Mouse (Mus musculus) hindbrain, embryonic 16.5 days (tissue): Measurements from ENCODE around the gene Cntnap4. TPM values are rescaled to one million over a fixed set of nuclear protein-coding genes. Genes with fewer than 3 reads are reported as not detected.

ENCODE experiments used
- ATAC-seq: fragments of 200-750 bp; cut with Nextera tagmentation; 2 replicates; pipeline ENCODE4 v1.8.0; 2017; ENCODE audit warnings: moderate TSS enrichment, moderate library complexity
- H3K27ac ChIP-seq: fragments of 300-500 bp; sonication (generic); 2 replicates; pipeline ENCODE4 v1.5.1; 2014; ENCODE audit warnings: low read depth, mild to moderate bottlenecking, control low read depth, low read length, moderate library complexity
- H3K27me3 ChIP-seq: fragments of 300-500 bp; sonication (generic); replicated peaks from 2 replicates; pipeline ENCODE4 v1.6.1; 2014; ENCODE audit warnings: low read length; ENCODE audit not compliant: control insufficient read depth, insufficient read depth
- H3K36me3 ChIP-seq: fragments of 300-500 bp; sonication (generic); 2 replicates; pipeline ENCODE4 v1.6.1; 2014; ENCODE audit warnings: mild to moderate bottlenecking, low read length, moderate library complexity, mixed read lengths; ENCODE audit not compliant: control insufficient read depth, insufficient read depth
- H3K4me1 ChIP-seq: fragments of 300-500 bp; sonication (generic); 2 replicates; pipeline ENCODE4 v1.6.1; 2014; ENCODE audit warnings: low read depth, low read length; ENCODE audit not compliant: control insufficient read depth, insufficient read depth
- H3K4me2 ChIP-seq: fragments of 300-500 bp; sonication (generic); 2 replicates; pipeline ENCODE4 v1.6.1; 2014; ENCODE audit warnings: mild to moderate bottlenecking, low read length, control low read depth, moderate library complexity
- H3K4me3 ChIP-seq: fragments of 300-500 bp; sonication (generic); 2 replicates; pipeline ENCODE4 v1.5.1; 2014; ENCODE audit warnings: mild to moderate bottlenecking, low read length, control low read depth, moderate library complexity
- H3K9ac ChIP-seq: fragments of 300-500 bp; sonication (generic); 2 replicates; pipeline ENCODE4 v1.6.1; 2014; ENCODE audit warnings: low read depth, mild to moderate bottlenecking, control low read depth, low read length, moderate library complexity
- H3K9me3 ChIP-seq: fragments of 300-500 bp; sonication (generic); 2 replicates; pipeline ENCODE4 v1.6.1; 2014; ENCODE audit warnings: mild to moderate bottlenecking, low read length, moderate library complexity; ENCODE audit not compliant: control insufficient read depth
- WGBS: fragments of 180-500 bp; shearing (Covaris S2); extraction: QIAGEN DNeasy Blood & Tissue Kit; methylation state at CpG from one replicate; pipeline ENCODE4 v1.1.7; 2014; 5-methylcytosine and 5-hydroxymethylcytosine counted together
- polyA plus RNA-seq: library from polyadenylated mRNA; unstranded; fragments of >200 nt; fragmentation: Nextera tagmentation; extraction: Ambion mirVana; gene quantifications from 2 replicates; pipeline ENCODE4 v1.2.1, GENCODE M21; 2015

Cntnap4 gene
- 22.1 and 23.4 TPM in 2 replicates for polyA plus RNA-seq

- 1% methylated on average over 18 of the region's 18 CpGs for WGBS
- peak within 1 kb of the TSS; percentile 58 for H3K4me3 ChIP-seq
- peaks cover 3% of the 10 kb centered on the region for H3K4me1 ChIP-seq
- H3K36me3 ChIP-seq: no peaks in the 10 kb centered on the region
- no peaks in the 10 kb centered on the region for H3K9me3 ChIP-seq
- no peaks in the 10 kb centered on the region for H3K27me3 ChIP-seq
- H3K9ac ChIP-seq: peak within 1 kb of the TSS; percentile 75
- peak; percentile 93 for ATAC-seq
- peak within 1 kb of the TSS; percentile 66 for H3K4me2 ChIP-seq
- H3K27ac ChIP-seq: peak within 1 kb of the TSS; percentile 92
Observed at GRCm38 (mm10) chr8:112569471-112570141, at the start of gene Cntnap4. Cntnap4 (plus strand) TSS chr8:112570043.

GRCm38 (mm10) chr8:112557376-112557775, 12.5 kb upstream of the Cntnap4 start:
- Histone ChIP-seq H3K4me2 (no peak overlapping the region), H3K27me3 (no peaks in the 10 kb centered on the region), H3K9ac (no peak overlapping the region), H3K9me3 (no peaks in the 10 kb centered on the region), H3K36me3 (no peaks in the 10 kb centered on the region), H3K27ac (no peak overlapping the region), H3K4me1 (no peaks in the 10 kb centered on the region), H3K4me3 (no peak overlapping the region)
- 44% methylated on average over 4 of the region's 4 CpGs for WGBS
- ATAC-seq: no peak

GRCm38 (mm10) chr8:112570541-112570940, 698 bp downstream of the Cntnap4 start:
- Histone ChIP-seq H3K27me3 (no peaks in the 10 kb centered on the region), H3K4me1 (peaks cover 3% of the 10 kb centered on the region), H3K9me3 (no peaks in the 10 kb centered on the region), H3K4me2 (peak overlapping the region; percentile 66), H3K4me3 (peak overlapping the region; percentile 58), H3K27ac (peak overlapping the region; percentile 61), H3K9ac (peak overlapping the region; percentile 52), H3K36me3 (no peaks in the 10 kb centered on the region)
- no peak for ATAC-seq
- 7% methylated on average over 6 of the region's 6 CpGs for WGBS

GRCm38 (mm10) chr8:112571337-112571904, 1.6 kb downstream of the Cntnap4 start:
- no peaks in the 10 kb centered on the region for H3K36me3 ChIP-seq
- H3K27ac ChIP-seq: 0 out of 2 replicates have a peak overlapping the region, but pooled peaks have one; percentile 32
- no peaks in the 10 kb centered on the region for H3K9me3 ChIP-seq
- H3K4me1 ChIP-seq: peaks cover 3% of the 10 kb centered on the region
- ATAC-seq: peak; percentile 72
- peak overlapping the region; percentile 66 for H3K4me2 ChIP-seq
- H3K27me3 ChIP-seq: no peaks in the 10 kb centered on the region
- 15% methylated on average over 9 of the region's 9 CpGs for WGBS
- peak overlapping the region; percentile 33 for H3K9ac ChIP-seq
- H3K4me3 ChIP-seq: peak overlapping the region; percentile 58

GRCm38 (mm10) chr8:112581473-112581872, 11.6 kb downstream of the Cntnap4 start:
- H3K4me1 ChIP-seq: no peaks in the 10 kb centered on the region
- WGBS: 47% methylated on average over 6 of the region's 6 CpGs

GRCm38 (mm10) chr8:112583440-112583839, 13.6 kb downstream of the Cntnap4 start:
- Histone ChIP-seq H3K4me1 (no peaks in the 10 kb centered on the region), H3K9me3 (no peaks in the 10 kb centered on the region), H3K27me3 (no peaks in the 10 kb centered on the region), H3K36me3 (no peaks in the 10 kb centered on the region), H3K4me3 (no peak overlapping the region), H3K27ac (no peak overlapping the region), H3K9ac (no peak overlapping the region), H3K4me2 (no peak overlapping the region)
- no peak for ATAC-seq
- WGBS: 90% methylated on average over 2 of the region's 2 CpGs

More at GRCm38 (mm10) chr8:112581473-112581872, 11.6 kb downstream of the Cntnap4 start:
- H3K9me3 ChIP-seq: no peaks in the 10 kb centered on the region
- H3K4me3 ChIP-seq: no peak overlapping the region
- H3K4me2 ChIP-seq: no peak overlapping the region
- H3K9ac ChIP-seq: no peak overlapping the region
- no peaks in the 10 kb centered on the region for H3K36me3 ChIP-seq
- no peak overlapping the region for H3K27ac ChIP-seq
- no peak for ATAC-seq
- no peaks in the 10 kb centered on the region for H3K27me3 ChIP-seq

- 0 out of 2 replicates have a peak, but pooled peaks have one; percentile 6 for ATAC-seq
- Histone ChIP-seq H3K9ac (no peak overlapping the region), H3K9me3 (no peaks in the 10 kb centered on the region), H3K4me1 (no peaks in the 10 kb centered on the region), H3K4me2 (peak overlapping the region; percentile 40), H3K4me3 (peak overlapping the region; percentile 5; the same call in 1 of the 2 replicates), H3K36me3 (no peaks in the 10 kb centered on the region), H3K27me3 (no peaks in the 10 kb centered on the region), H3K27ac (no peak overlapping the region)
- 52% methylated on average over 8 of the region's 8 CpGs for WGBS
Observed at GRCm38 (mm10) chr8:112588357-112589051, 18.7 kb downstream of the Cntnap4 start.

GRCm38 (mm10) chr8:112589052-112589389, 19.2 kb downstream of the Cntnap4 start:
- 0 out of 2 replicates have a peak, but pooled peaks have one; percentile 14 for ATAC-seq
- no peaks in the 10 kb centered on the region for H3K27me3 ChIP-seq
- H3K4me3 ChIP-seq: peak overlapping the region; percentile 5; the same call in 1 of the 2 replicates
- peak overlapping the region; percentile 40 for H3K4me2 ChIP-seq
- H3K4me1 ChIP-seq: no peaks in the 10 kb centered on the region
- no peak overlapping the region for H3K27ac ChIP-seq
- H3K9ac ChIP-seq: 0 out of 2 replicates have a peak overlapping the region, but pooled peaks have one; percentile 1
- 49% methylated on average over 14 of the region's 14 CpGs for WGBS
- H3K9me3 ChIP-seq: no peaks in the 10 kb centered on the region
- no peaks in the 10 kb centered on the region for H3K36me3 ChIP-seq
